Mouse (Mus musculus): Measurements from ENCODE around the gene Hist1h3b. TPM values are rescaled to one million over a fixed set of nuclear protein-coding genes. Genes with fewer than 3 reads are reported as not detected.
"Not testable (repeated sequence)": the region's sequence is repeated elsewhere in the genome, so short reads cannot be mapped to it uniquely, and the experiment has no call there.

Hist1h3b gene
- total and polyA plus RNA-seq, 2 experiments from 2014 or later = 0.51 to 290 TPM

DNA sequence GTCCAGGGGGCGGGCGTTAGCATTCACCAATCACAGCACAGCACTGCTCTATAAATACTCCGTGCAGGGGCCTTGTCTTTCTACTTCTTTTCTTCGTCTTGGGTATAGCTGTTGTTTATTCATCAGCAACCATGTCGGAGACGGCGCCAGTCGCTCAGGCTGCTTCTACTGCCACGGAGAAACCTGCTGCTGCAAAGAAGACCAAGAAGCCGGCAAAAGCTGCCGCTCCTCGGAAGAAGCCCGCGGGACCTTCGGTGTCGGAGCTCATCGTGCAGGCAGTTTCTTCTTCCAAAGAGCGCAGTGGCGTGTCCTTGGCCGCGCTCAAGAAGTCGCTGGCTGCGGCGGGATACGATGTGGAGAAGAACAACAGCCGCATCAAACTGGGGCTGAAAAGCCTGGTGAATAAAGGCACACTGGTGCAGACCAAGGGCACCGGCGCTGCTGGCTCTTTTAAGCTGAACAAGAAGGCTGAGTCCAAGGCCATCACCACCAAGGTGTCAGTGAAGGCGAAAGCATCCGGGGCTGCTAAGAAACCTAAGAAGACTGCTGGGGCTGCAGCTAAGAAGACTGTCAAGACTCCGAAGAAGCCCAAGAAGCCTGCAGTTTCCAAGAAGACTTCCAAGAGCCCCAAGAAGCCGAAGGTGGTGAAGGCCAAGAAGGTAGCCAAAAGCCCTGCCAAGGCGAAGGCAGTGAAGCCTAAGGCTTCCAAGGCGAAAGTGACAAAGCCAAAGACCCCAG lies 11.7 kb downstream of the Hist1h3b start, which contains the start of gene Hist1h1a:
Gene Hist1h1a, plus strand, starts transcription at position 81 of the 738 bp plus-strand sequence.
- no peaks in the 10 kb centered on the region for H3K36me3 ChIP-seq (ENCODE audit: insufficient read depth, low read length)
- DNase-seq (ENCODE audit: low spot score) (peak; percentile 96), ATAC-seq (ENCODE audit: low FRiP score) (peak; percentile 58)
- H3K9me3 ChIP-seq (ENCODE audit: low read length) = no peaks in the 10 kb centered on the region
- peak within 1 kb of the TSS; percentile 67 for H3K27ac ChIP-seq (ENCODE audit: low read depth, low read length)
- H3K27me3 ChIP-seq (ENCODE audit: insufficient read depth, low read length) = no peaks in the 10 kb centered on the region
- peak within 1 kb of the TSS; percentile 58 for H3K4me3 ChIP-seq (ENCODE audit: low read depth, low read length)
- H3K4me2 ChIP-seq (ENCODE audit: low read depth, low read length, poor library complexity, severe bottlenecking) = peak within 1 kb of the TSS; percentile 82
- 2% methylated on average over 34 of the region's 34 CpGs for WGBS
- 0 out of 2 replicates have a peak, but pooled peaks cover 4% of the 10 kb centered on the region for H3K4me1 ChIP-seq (ENCODE audit: insufficient read depth, low read length)
- TF ChIP-seq CTCF (IDR thresholded peaks at IDR 0.05) = no peak
- H3K9ac ChIP-seq (replicated peaks; ENCODE audit: low read length, poor library complexity, severe bottlenecking) = peak within 1 kb of the TSS; percentile 65

DNA sequence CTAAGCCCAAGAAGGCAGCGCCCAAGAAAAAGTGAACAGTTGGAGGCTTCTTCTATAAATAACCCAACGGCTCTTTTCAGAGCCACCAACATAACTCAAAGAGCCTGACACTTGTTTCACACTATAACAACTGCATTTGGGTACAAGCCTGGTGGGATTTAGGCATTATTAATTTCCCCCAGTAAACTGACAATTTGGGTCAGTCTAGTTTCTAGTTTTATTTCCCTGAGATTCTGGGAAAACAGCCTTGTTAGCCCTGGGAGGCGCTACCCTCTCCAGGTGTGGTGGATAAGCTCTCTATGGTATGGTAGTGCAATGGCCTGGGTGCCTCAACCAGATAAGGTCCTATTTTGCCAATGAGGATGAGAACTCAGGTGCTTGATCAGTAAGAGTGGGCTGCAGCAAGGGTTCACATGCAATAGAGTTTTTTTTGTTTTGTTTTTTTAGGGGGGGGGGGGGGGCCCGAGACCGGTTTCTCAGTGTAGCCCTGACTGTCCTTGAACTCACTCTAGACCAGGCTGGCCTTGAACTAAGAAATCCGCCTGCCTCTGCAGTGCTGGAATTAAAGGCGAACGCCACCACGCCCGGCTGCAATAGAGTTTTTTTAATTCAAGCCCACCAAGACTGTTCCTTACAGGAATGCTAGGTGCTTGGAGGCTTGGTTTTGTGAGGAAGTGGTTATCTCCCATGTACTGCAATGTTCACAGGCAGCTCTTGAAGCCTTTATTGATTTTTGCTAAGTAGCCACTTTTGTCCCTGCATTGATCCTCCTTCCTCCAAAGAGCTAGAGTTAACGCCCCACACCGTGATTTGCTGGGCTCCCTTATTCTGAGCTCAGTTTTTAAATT lies 12.5 kb downstream of the Hist1h3b start:
- ATAC-seq (ENCODE audit: low FRiP score) (no peak), DNase-seq (ENCODE audit: low spot score) (no peak)
- Histone ChIP-seq H3K4me2 (ENCODE audit: low read depth, low read length, poor library complexity, severe bottlenecking) (peak overlapping the region; percentile 82), H3K9ac (replicated peaks; ENCODE audit: low read length, poor library complexity, severe bottlenecking) (peak overlapping the region; percentile 65; the same call in 1 of the 2 replicates), H3K27ac (ENCODE audit: low read depth, low read length) (peak overlapping the region; percentile 67; the same call in 1 of the 2 replicates), H3K27me3 (ENCODE audit: insufficient read depth, low read length) (no peaks in the 10 kb centered on the region), H3K36me3 (ENCODE audit: insufficient read depth, low read length) (no peaks in the 10 kb centered on the region), H3K4me3 (ENCODE audit: low read depth, low read length) (peak overlapping the region; percentile 58), H3K4me1 (ENCODE audit: insufficient read depth, low read length) (0 out of 2 replicates have a peak, but pooled peaks cover 4% of the 10 kb centered on the region), H3K9me3 (ENCODE audit: low read length) (no peaks in the 10 kb centered on the region)
- TF ChIP-seq CTCF (IDR thresholded peaks at IDR 0.05) = no peak
- 36% methylated on average over 12 of the region's 12 CpGs for WGBS

DNA sequence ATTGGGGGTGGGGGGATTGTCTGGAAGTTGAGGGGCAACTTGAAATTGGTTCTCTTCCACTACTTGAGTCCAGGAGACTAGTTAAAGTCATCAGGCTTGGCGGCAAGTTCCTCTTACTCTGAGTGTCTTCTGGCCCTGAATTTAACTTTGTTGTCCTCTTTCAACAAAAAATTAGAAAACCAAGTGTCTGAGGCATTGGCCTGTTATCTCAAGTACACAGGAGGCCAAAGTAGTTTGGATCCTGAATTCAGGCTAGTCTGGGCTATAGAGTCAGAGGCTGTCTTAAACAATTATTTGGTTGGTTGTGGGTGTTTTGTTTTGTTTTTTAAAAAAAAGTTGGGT lies 13.1 kb downstream of the Hist1h3b start:
- H3K27me3 ChIP-seq (ENCODE audit: insufficient read depth, low read length) = no peaks in the 10 kb centered on the region
- H3K4me3 ChIP-seq (ENCODE audit: low read depth, low read length) = no peak overlapping the region
- no peak for TF ChIP-seq CTCF (IDR thresholded peaks at IDR 0.05)
- H3K36me3 ChIP-seq (ENCODE audit: insufficient read depth, low read length) = no peaks in the 10 kb centered on the region
- H3K27ac ChIP-seq (ENCODE audit: low read depth, low read length) = no peak overlapping the region
- WGBS = 54% methylated on average over 1 of the region's 1 CpGs
- DNase-seq (ENCODE audit: low spot score) (no peak), ATAC-seq (ENCODE audit: low FRiP score) (no peak)
- H3K4me2 ChIP-seq (ENCODE audit: low read depth, low read length, poor library complexity, severe bottlenecking) = no peak overlapping the region
- no peaks in the 10 kb centered on the region for H3K9me3 ChIP-seq (ENCODE audit: low read length)
- H3K9ac ChIP-seq (replicated peaks; ENCODE audit: low read length, poor library complexity, severe bottlenecking) = no peak overlapping the region
- H3K4me1 ChIP-seq (ENCODE audit: insufficient read depth, low read length) = 0 out of 2 replicates have a peak, but pooled peaks cover 4% of the 10 kb centered on the region

DNA sequence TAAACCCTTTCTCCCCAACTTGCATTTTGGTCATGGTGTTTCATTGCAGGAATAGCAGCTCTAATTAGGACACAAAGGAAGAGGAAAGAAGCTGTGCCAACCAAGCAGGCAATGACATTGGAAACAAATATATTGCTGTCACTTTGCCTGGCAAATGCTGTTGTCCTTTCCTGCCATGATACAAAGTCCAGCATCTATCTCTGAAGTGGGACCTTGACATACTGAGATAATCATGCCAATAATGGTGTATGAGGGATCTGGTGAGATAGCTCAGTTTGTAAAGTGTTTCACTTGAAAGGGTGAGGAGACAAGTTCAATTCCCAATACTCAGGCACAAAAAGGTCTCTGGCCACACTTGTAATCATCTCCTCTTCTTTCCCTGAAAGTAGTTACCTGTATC lies 14.7 kb downstream of the Hist1h3b start:
- DNase-seq (ENCODE audit: low spot score) (no peak), ATAC-seq (ENCODE audit: low FRiP score) (no peak)
- no peak overlapping the region for H3K27ac ChIP-seq (ENCODE audit: low read depth, low read length)
- no peak overlapping the region for H3K4me2 ChIP-seq (ENCODE audit: low read depth, low read length, poor library complexity, severe bottlenecking)
- no peaks in the 10 kb centered on the region for H3K36me3 ChIP-seq (ENCODE audit: insufficient read depth, low read length)
- H3K27me3 ChIP-seq (ENCODE audit: insufficient read depth, low read length) = no peaks in the 10 kb centered on the region
- H3K4me3 ChIP-seq (ENCODE audit: low read depth, low read length) = no peak overlapping the region
- no peaks in the 10 kb centered on the region for H3K9me3 ChIP-seq (ENCODE audit: low read length)
- H3K4me1 ChIP-seq (ENCODE audit: insufficient read depth, low read length) = 0 out of 2 replicates have a peak, but pooled peaks cover 4% of the 10 kb centered on the region
- no peak for TF ChIP-seq CTCF (IDR thresholded peaks at IDR 0.05)
- H3K9ac ChIP-seq (replicated peaks; ENCODE audit: low read length, poor library complexity, severe bottlenecking) = no peak overlapping the region

DNA sequence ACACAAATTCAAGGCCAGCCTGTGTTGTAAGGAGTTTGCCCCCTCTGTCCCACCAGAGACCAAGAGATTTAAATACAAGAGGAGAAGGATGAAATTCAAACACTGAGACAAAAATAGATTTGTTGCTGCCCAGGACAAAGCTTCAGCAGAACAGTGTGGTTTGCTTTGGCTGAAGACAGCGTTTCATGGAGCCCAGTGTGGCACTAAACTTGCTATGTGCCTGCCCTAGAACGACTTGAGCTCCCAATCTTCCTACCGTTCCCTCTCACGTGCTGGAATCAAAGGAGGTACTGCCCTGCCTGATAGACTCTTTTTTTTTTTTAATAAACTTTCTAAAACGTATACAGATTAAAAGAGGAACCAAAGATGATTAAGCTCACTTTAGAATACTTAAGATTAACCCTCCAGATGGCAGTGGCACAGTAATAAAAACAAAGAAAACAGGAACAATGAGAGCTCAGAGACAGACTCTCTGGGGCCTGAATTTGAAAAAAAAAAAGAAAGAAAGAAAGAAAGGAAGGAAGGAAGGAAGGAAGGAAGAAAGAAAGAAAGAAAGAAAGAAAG lies 16.8 kb downstream of the Hist1h3b start:
- ATAC-seq (ENCODE audit: low FRiP score) (no peak), DNase-seq (ENCODE audit: low spot score) (no peak)
- Histone ChIP-seq H3K27me3 (ENCODE audit: insufficient read depth, low read length) (no peaks in the 10 kb centered on the region), H3K4me3 (ENCODE audit: low read depth, low read length) (no peak overlapping the region), H3K4me1 (ENCODE audit: insufficient read depth, low read length) (0 out of 2 replicates have a peak, but pooled peaks cover 8% of the 10 kb centered on the region), H3K9me3 (ENCODE audit: low read length) (no peaks in the 10 kb centered on the region), H3K36me3 (ENCODE audit: insufficient read depth, low read length) (no peaks in the 10 kb centered on the region), H3K27ac (ENCODE audit: low read depth, low read length) (no peak overlapping the region), H3K9ac (replicated peaks; ENCODE audit: low read length, poor library complexity, severe bottlenecking) (no peak overlapping the region), H3K4me2 (ENCODE audit: low read depth, low read length, poor library complexity, severe bottlenecking) (no peak overlapping the region)
- TF ChIP-seq CTCF (IDR thresholded peaks at IDR 0.05) = no peak
- 29% methylated on average over 5 of the region's 5 CpGs for WGBS

DNA sequence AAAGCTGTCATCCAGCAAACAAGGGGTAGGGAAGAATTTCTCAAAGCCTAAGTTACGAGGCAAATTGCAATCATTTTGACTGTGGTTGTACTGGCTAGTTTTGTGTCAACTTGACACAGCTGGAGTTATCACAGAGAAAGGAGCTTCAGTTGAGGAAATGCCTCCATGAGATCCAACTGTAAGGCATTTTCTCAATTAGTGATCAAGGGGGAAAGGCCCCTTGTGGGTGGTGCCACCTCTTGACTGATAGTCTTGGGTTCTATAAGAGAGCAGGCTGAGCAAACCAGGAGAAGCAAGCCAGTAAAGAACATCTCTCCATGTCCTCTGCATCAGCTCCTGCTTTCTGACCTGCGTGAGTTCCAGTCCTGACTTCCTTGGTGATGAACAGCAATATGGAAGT lies 17.5 kb downstream of the Hist1h3b start, which contains the start of gene Trim38:
Gene Trim38, plus strand, starts transcription at position 301 of the 400 bp plus-strand sequence.
- H3K4me3 ChIP-seq (ENCODE audit: low read depth, low read length); H3K27ac ChIP-seq (ENCODE audit: low read depth, low read length); H3K4me2 ChIP-seq (ENCODE audit: low read depth, low read length, poor library complexity, severe bottlenecking); DNase-seq (ENCODE audit: low spot score); H3K9ac ChIP-seq (replicated peaks; ENCODE audit: low read length, poor library complexity, severe bottlenecking); H3K9me3 ChIP-seq (ENCODE audit: low read length); H3K4me1 ChIP-seq (ENCODE audit: insufficient read depth, low read length); H3K27me3 ChIP-seq (ENCODE audit: insufficient read depth, low read length); H3K36me3 ChIP-seq (ENCODE audit: insufficient read depth, low read length); ATAC-seq (ENCODE audit: low FRiP score): not testable (repeated sequence)
- WGBS = 86% methylated on average over 2 of the region's 2 CpGs

Data from midbrain, postnatal 0 days (tissue).